Mouse (Mus musculus) spleen, adult 2 months (tissue): Measurements from ENCODE around the gene Mrps35.

Experiments used
- CTCF ChIP-seq: fragments of 200-500 bp; IDR thresholded peaks from 2 replicates; pipeline ENCODE4 v1.5.1; 2011; ENCODE audit warnings: mild to moderate bottlenecking, inconsistent platforms; ENCODE audit not compliant: insufficient read depth, insufficient read length, insufficient replicate concordance; ENCODE audit errors: extremely low read depth
- POLR2A ChIP-seq: fragments of 200-500 bp; IDR thresholded peaks from 2 replicates; pipeline ENCODE4 v1.6.1; 2011; ENCODE audit warnings: low read depth, low read length, inconsistent platforms

GRCm38 (mm10) chr6:147055374-147055977, 12.9 kb downstream of the Mrps35 start:
- TF ChIP-seq CTCF = no peak
- no peak for TF ChIP-seq POLR2A
